Mouse (Mus musculus) brain, embryonic 14.5 days (tissue): ENCODE data around the gene Pcbp3.

Source experiments
- CTCF ChIP-seq: fragments of 200-500 bp; IDR thresholded peaks from 2 replicates; pipeline ENCODE4 v1.5.1; 2012; ENCODE audit warnings: inconsistent platforms, mild to moderate bottlenecking, moderate library complexity, borderline replicate concordance; ENCODE audit not compliant: insufficient read depth, insufficient read length; ENCODE audit errors: extremely low read depth
- POLR2A ChIP-seq: fragments of 200-500 bp; IDR thresholded peaks from 2 replicates; pipeline ENCODE4 v1.6.1; 2012; ENCODE audit warnings: mild to moderate bottlenecking, inconsistent platforms, borderline replicate concordance; ENCODE audit not compliant: poor library complexity, insufficient read depth, insufficient read length, severe bottlenecking; ENCODE audit errors: extremely low read depth

DNA sequence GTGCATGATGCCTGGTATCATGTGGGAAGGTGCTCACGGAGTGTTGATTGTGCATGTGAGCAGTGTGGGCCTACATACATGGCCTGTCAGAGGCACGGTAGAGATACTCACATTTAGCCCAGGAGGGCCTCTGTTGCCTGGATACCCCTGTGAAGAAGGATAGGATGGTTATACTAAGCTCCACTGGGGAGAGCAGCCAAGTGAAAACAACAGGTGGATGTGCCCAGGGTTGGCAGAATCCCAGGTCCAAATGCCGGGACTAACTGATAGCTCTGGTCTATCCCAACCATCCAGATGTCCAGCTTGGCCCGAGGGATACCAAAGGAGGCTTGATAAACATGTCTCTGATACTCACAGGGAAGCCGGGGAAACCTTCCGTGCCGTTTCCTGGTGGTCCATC lies 247.4 kb downstream of the Pcbp3 start:
- TF ChIP-seq POLR2A (no peak), CTCF (no peak)
